Mouse (Mus musculus) gastrocnemius, adult 2 months (tissue): Measurements from ENCODE around the gene Tmem167. TPM values are rescaled to one million over a fixed set of nuclear protein-coding genes. Genes with fewer than 3 reads are reported as not detected.

Experiments used
- DNase-seq: peaks from one replicate; pipeline ENCODE4 v3.0.0; 2022
- H3K27ac ChIP-seq: fragments of 200-600 bp; 2 replicates; pipeline ENCODE4 v1.8.1; 2022; ENCODE audit warnings: mild to moderate bottlenecking
- H3K4me3 ChIP-seq: fragments of 200-600 bp; 2 replicates; pipeline ENCODE4 v1.8.1; 2022; ENCODE audit warnings: mild to moderate bottlenecking, moderate library complexity
- CTCF ChIP-seq: fragments of 200-600 bp; IDR thresholded peaks from 2 replicates; pipeline ENCODE4 v1.8.1; 2022; ENCODE audit warnings: antibody characterized with exemption, mild to moderate bottlenecking, moderate library complexity
- intact Hi-C: fragments of 180-260 bp; cut with DNase I; formaldehyde crosslinking; loops from one replicate; pipeline ENCODE4 v1.15.1; 2025
- total RNA-seq, 2 experiments: library from RNA; stranded (reverse); gene quantifications; 2 replicates each; pipeline ENCODE4 v1.2.3; 2021

Gene Tmem167
- total RNA-seq, 2 experiments from 2014 or later: 8.3 to 8.4 TPM

GRCm38 (mm10) chr13:90151881-90152280, 63.0 kb downstream of the Tmem167 start:
- no peak for TF ChIP-seq CTCF
- intact Hi-C loops: no loop called here
- Histone ChIP-seq H3K4me3 (no peak overlapping the region), H3K27ac (no peak overlapping the region)
- no peak for DNase-seq

DNA sequence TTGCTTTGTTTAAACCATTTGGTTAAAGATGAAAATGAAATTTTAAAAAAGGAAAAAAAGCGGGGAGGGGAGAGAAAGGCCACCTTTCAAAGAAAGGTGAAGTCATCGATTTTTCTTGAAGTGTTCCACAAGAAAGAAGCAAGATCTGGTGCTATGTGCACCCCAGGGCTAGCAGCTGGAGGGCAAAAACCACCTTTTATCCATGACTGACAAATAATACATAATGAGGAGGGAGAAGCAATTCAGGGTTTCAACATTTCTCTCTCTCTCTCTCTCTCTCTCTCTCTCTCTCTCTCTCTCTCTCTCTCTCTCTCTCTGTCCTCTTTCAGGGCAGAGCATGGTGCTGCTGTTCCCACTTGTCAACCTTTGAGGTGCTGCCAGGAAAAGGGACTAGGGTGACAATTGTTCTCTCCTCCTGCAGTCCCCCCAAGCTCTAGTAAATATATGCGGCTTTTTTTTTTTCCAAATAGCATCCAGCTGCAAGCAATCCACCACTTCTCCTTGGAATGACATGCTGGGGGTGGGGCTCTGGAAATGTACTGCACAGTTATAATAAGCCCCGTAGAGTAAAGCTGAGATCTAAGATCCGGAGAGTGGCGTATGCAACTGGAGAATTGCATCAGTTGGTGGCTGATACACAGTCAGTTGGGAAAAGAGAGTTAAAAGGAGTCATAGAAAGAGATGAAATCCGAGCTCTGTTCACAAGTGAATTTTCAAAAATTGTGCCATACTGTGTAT, 63.8 kb downstream of the Tmem167 start:
- intact Hi-C loops: no loop called here
- Histone ChIP-seq H3K4me3 (no peak overlapping the region), H3K27ac (no peak overlapping the region)
- DNase-seq: no peak
- no peak for TF ChIP-seq CTCF

GRCm38 (mm10) chr13:90164147-90164546, 75.2 kb downstream of the Tmem167 start:
- intact Hi-C loops: no loop called here
- no peak for TF ChIP-seq CTCF
- DNase-seq: no peak
- Histone ChIP-seq H3K4me3 (no peak overlapping the region), H3K27ac (no peak overlapping the region)

- DNase-seq: no peak
- Histone ChIP-seq H3K4me3 (no peak overlapping the region), H3K27ac (no peak overlapping the region)
- intact Hi-C loops: no loop called here
- no peak for TF ChIP-seq CTCF
Measured at GRCm38 (mm10) chr13:90167044-90167443, 78.1 kb downstream of the Tmem167 start.

- intact Hi-C loops: no loop called here
- Histone ChIP-seq H3K27ac (no peak overlapping the region), H3K4me3 (no peak overlapping the region)
- no peak for DNase-seq
- TF ChIP-seq CTCF: no peak
Measured at GRCm38 (mm10) chr13:90170100-90170781, 81.3 kb downstream of the Tmem167 start.

GRCm38 (mm10) chr13:90170782-90171179, 81.9 kb downstream of the Tmem167 start:
- no peak for TF ChIP-seq CTCF
- H3K27ac ChIP-seq: no peak overlapping the region
- DNase-seq: no peak
- no peak overlapping the region for H3K4me3 ChIP-seq
- intact Hi-C loops: no loop called here

DNA sequence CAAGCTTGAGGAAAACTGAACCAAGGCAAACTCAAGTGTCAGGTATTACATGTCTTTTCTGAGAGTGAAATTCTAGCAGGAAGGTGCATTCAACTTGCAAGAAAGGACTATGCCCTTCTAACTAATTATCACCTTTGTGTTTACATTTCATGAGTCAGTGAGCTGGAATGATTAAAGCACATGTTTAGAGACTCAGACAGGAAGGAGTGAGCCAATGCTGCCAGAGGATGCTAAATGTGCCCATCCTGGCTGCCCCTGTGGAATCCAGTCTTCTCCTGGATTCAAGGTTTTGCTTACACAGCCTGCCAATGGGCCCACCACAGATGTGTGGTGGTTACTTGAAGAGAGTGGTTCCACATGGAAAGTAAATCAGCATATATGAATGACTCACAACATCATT, 82.5 kb downstream of the Tmem167 start:
- no peak overlapping the region for H3K4me3 ChIP-seq
- DNase-seq: no peak
- H3K27ac ChIP-seq: no peak overlapping the region
- intact Hi-C loops: no loop called here
- no peak for TF ChIP-seq CTCF

GRCm38 (mm10) chr13:90175662-90176061, 86.7 kb downstream of the Tmem167 start:
- no peak overlapping the region for H3K4me3 ChIP-seq
- DNase-seq: no peak
- intact Hi-C loops: no loop called here
- H3K27ac ChIP-seq: no peak overlapping the region
- no peak for TF ChIP-seq CTCF

DNA sequence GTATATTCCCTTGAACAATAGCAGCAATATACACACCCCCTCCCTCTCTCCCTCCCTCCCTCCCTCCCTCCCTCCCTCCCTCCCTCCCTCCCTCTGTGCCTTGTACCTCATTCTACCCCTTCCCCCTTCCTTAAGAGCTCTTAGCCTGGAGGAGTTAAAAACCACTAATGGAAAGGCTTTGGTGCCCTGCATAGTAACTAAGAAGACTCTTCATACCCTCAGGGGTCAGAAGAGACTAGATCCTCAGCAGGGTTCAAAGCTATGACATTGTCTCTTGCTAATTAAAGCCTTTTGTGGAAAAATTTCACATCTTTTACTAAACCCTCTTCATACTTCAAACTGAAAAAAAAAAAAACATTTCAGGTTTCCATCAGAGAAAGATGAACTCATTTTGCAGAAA, 93.3 kb downstream of the Tmem167 start:
- no peak for DNase-seq
- intact Hi-C loops: no loop called here
- H3K4me3 ChIP-seq: no peak overlapping the region
- no peak overlapping the region for H3K27ac ChIP-seq
- TF ChIP-seq CTCF: no peak

GRCm38 (mm10) chr13:90183536-90183935, 94.6 kb downstream of the Tmem167 start:
- TF ChIP-seq CTCF: no peak
- DNase-seq: no peak
- no peak overlapping the region for H3K4me3 ChIP-seq
- intact Hi-C loops: no loop called here
- no peak overlapping the region for H3K27ac ChIP-seq

GRCm38 (mm10) chr13:90186694-90187093, 97.8 kb downstream of the Tmem167 start:
- intact Hi-C loops: no loop called here

GRCm38 (mm10) chr13:90188021-90188420, 99.1 kb downstream of the Tmem167 start:
- H3K4me3 ChIP-seq: no peak overlapping the region
- intact Hi-C loops: no loop called here
- no peak overlapping the region for H3K27ac ChIP-seq
- DNase-seq: no peak
- no peak for TF ChIP-seq CTCF

More at GRCm38 (mm10) chr13:90186694-90187093, 97.8 kb downstream of the Tmem167 start:
- no peak for DNase-seq
- Histone ChIP-seq H3K27ac (no peak overlapping the region), H3K4me3 (no peak overlapping the region)
- TF ChIP-seq CTCF: no peak

DNA sequence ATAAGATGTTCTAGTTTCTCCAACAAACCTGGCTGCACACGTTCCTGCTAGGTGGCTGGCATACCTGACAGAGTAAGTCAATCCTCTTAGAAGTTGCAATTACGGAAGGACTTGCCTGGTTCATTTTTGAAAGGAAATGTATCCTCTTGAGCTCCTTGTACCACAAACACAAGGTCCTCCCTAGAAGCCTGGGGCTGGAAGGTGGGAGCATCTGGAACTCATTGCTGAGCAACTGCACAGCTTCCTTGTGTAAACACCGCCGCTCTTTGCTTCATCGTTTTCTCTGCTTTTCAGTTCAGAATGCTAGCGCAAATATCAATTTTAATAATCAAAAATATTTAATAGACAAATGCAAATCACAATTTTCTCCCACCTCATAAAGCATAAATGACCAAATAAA, 102.9 kb downstream of the Tmem167 start:
- TF ChIP-seq CTCF: no peak
- intact Hi-C loops: no loop called here
- H3K27ac ChIP-seq: no peak overlapping the region

More for the DNA sequence above, 102.9 kb downstream of the Tmem167 start:
- no peak overlapping the region for H3K4me3 ChIP-seq
- DNase-seq: no peak

Other genes starting within 250 kb of the Tmem167 start
- gene Xrcc4, start 485 bp downstream of the Tmem167 start, total RNA-seq: 1 to 10 TPM; 8.0 to 8.1 TPM